Mouse (Mus musculus) cerebellum, adult 8-10 months (tissue): ENCODE results near the gene Hamp.

Experiments used
- DNase-seq: peaks from one replicate; pipeline ENCODE4 v3.0.0; 2022

Gene Hamp

GRCm38 (mm10) chr7:30943909-30944635 lies at the start of gene Hamp:
Hamp (minus strand) TSS chr7:30944032.
- no peak for DNase-seq

DNA sequence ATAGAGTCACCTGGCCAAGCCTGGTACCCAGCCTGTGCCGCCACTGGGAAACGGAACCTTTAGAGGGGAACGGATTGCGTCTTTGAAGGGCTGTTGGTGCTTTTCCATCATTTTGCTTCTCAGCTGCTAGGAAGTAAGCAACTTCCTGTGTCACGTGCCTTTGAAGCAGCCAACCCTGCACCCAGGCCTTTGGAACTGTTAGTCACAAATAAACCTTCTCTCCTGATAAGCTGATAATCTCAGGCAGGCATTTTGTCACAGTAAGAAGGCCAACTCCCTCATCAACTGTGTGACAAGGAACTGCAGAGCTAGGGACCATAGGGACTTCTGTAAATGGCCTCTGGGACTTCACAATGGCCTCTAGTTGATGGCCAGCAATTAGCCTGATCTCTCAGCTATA lies 48.3 kb upstream of the Hamp start:
- DNase-seq = no peak

- no peak for DNase-seq
These were observed 44.8 kb upstream of the Hamp start for GRCm38 (mm10) chr7:30988519-30989162.

DNA sequence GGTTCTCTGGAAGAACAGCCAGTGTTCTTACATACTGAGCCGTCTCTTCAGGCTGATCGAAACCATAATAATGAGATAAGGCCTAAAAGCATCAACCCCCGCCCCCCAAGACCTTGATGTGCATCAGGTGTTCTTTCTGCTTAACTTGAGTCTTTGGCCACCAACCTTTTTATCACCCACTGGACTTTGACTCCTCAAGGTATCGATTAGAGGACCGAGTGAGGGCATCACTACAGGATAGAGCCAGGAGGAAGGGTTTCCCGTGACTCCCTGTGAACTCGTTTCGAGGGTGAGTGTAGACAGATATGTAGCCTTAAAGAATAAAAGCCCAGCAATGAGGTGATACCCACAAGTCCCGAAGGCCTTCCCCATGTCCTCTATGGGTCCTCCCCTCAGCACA lies 41.5 kb upstream of the Hamp start:
- DNase-seq = no peak

DNA sequence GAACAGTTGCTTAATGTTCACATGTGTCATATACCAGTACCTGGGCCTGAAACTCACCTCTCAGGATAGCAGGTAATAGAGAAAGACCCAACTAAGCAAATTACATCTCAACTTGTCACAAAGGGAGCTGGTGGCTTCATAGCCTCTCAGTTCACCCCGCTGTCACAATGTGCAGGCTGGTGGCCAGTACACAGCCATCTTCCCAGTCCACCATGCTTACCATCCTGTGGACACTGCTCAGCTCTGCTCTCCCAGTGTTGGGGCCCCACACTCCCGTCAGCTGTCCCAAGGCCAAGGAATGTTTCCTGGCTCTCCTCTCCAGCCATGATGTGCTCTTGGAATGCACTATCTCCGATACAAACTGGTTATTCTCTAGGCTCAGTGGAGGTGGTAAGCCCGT lies 37.9 kb upstream of the Hamp start:
- no peak for DNase-seq

DNA sequence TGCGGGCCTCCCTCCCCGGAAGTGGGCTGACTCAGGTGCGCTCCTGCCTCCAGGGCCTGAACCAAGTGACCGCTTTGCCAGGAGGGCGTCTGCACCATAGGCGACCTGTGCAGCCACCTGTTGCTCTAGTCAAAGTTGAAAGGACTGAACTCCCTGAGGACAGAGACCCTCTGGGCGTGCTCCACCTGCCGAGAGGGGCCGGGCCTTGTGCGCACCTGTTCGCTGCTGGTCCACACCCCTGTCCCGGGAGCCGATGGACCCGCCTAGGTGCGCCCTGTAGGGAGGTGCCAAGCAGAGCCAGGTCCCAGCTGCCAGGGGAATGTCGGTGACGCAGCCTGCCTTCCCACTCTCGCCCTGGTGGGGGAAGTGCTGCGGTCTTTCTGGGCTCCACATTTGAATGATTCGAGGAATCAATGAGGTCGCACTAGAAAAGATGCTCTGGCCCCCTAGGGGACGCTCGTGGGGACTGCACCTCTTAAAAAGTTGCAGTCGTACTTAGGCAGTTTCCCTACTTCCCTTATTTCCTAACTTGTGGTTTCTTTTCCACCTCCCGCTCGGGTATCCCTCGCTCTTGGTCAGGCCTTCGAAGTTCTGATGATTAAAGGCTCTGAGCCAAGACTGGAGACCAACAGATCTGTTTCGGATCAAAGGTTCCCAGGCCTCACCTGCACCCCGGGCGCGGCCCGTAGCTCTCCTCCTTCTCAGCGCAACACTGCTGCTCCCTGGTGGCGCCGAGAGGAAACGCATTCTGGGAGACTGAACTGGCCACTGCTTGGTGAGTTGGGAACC lies 29.9 kb upstream of the Hamp start, which contains the start of gene Fam187b:
TSS of gene Fam187b (plus strand) at position 290 of the 789 bp plus-strand sequence.
- DNase-seq = peak; percentile 81

- no peak for DNase-seq
These were observed 29.3 kb upstream of the Hamp start, which contains the start of gene Lsr for GRCm38 (mm10) chr7:30973251-30973500. Lsr (minus strand) TSS chr7:30973464.

- DNase-seq = no peak
These were observed 28.8 kb upstream of the Hamp start for GRCm38 (mm10) chr7:30972426-30973250.

GRCm38 (mm10) chr7:30971901-30972300 lies 28.1 kb upstream of the Hamp start:
- no peak for DNase-seq

- DNase-seq = no peak
These were observed 25.3 kb upstream of the Hamp start for GRCm38 (mm10) chr7:30969174-30969573.

DNA sequence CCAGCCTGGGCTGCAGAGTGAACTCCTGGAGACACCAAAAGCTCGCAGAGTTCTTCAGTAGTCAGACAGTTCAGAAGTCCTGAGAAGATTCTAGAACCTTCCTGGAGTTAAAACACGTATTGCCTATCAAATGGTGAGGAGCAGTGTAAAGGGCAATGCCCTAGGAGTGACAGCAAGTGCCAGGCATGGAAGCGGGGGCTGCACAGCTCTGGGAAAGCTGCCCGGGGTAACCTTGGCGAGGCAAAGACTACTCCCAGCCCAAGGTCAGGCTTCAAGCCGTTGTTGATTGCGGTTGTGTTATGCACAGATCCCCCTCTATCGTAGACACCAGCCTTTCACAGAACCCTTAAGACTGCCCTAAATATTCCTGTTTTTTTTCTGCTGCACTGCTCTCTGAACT lies 24.8 kb upstream of the Hamp start:
- DNase-seq = no peak

GRCm38 (mm10) chr7:30966657-30967056 lies 22.8 kb upstream of the Hamp start:
- DNase-seq = no peak

GRCm38 (mm10) chr7:30965677-30966076 lies 21.8 kb upstream of the Hamp start:
- no peak for DNase-seq

GRCm38 (mm10) chr7:30964366-30964765 lies 20.5 kb upstream of the Hamp start:
- no peak for DNase-seq

- no peak for DNase-seq
These were observed 19.0 kb upstream of the Hamp start for GRCm38 (mm10) chr7:30962862-30963261.

DNA sequence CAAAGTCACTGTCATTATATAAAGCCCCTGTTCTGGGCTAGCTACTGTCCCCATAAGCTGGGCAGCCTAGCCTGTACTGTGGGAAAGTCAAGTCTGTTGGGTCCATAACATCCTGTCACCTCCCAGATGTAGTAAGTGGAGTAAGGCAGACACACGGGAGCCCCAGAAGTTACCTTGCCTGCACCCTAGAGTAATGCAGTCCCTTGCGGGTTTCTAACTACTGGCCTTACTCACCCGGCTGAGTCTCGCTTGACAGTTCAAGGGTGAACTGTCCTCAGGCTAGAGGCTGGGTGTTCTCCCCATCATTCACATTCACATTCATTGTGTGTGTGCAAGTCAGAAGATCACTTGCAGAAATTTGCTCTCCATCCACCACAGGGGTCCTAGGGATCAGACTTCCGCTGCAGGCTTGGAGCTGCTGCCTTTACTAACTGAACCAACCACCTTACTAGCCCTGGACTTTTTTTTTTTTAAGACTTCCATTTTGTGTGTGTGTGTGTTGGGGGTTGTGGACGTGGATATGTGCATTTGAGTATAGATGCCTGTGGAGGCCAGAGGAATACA lies 16.0 kb upstream of the Hamp start:
- DNase-seq = no peak

DNA sequence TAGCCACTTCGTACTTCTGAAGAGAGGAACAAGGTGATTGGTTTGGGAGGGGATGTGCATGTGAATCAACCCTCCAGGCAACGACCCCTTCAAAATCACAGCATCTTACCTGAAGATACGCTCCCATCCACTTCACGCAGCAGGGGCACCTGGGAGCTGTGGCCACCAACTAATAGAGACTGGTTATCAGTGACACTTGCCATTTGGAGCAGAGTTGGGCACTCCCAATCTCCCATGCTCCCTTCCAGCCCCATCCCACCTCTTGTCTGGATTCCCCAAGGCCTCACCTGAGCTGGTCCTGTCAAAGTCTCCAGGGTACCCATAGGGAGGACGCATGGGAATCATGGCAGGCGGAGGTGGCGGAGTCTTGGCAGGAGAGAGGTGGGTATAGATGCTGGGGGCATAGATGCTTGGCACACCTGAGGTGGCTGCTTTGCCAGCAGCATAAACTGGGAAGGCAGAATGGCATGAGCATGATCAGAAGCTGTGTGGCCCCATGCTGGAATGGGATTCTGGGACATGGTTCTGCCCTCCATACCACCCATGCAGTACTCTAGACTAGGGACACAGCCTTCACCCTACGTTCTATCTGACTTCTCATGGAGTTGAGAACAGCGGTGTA lies 15.1 kb upstream of the Hamp start:
- DNase-seq = no peak

DNA sequence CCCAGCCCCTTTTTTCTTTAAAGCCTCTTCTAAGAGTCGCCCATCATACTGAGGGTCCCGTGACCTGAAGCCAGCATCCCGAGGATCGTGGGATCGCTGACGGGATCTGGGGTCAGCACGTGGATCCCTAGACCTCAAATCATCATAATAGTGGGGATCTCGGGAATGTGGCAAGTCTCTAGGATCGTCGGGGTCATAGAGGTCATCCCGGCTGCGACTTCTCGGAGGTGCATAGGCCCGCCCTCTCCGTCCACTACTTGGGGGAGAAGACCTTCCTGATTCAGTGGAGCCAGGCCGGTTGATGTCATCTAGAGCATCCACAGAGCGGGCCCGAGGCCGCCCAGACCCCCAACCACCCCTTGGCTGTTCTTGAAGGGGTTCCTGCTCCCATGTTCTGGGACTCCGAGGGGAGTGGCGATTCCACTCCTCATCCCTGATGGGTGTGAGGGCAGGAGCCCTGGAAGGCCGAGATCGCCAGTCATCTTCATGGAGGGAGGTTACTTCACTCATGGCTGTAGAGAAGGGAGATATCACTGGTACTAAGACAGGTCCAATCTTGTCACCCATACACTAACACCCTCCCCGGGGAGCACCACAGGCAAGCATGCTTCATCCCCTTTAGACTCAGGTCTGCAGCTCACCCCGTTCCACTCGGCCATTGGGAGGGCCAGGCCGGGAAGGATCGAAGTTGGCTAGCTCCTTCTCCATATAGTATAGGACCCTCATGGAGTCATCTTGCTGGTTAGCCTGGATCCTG lies 14.5 kb upstream of the Hamp start:
- no peak for DNase-seq

DNA sequence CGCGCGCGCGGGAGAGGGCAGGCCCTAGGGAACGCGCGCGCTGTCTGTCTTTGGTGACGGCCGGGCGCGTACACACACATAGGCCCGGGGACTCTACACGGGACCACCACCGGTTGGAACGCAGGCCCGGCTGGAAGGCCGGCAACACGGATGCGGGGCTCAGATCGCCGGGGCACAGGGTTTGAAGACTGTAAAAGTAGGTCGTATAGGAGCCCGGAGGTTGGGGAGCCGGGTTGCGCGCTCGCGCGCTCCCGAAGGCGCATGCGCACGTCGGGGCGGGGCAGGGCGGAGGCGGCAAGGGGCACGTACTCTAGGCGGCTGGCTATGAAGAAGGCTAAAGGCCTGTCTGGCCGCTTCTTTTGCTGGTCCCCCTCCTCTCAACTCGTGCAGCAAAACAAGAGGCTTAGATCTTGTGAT lies 13.5 kb upstream of the Hamp start:
- peak; percentile 96 for DNase-seq

DNA sequence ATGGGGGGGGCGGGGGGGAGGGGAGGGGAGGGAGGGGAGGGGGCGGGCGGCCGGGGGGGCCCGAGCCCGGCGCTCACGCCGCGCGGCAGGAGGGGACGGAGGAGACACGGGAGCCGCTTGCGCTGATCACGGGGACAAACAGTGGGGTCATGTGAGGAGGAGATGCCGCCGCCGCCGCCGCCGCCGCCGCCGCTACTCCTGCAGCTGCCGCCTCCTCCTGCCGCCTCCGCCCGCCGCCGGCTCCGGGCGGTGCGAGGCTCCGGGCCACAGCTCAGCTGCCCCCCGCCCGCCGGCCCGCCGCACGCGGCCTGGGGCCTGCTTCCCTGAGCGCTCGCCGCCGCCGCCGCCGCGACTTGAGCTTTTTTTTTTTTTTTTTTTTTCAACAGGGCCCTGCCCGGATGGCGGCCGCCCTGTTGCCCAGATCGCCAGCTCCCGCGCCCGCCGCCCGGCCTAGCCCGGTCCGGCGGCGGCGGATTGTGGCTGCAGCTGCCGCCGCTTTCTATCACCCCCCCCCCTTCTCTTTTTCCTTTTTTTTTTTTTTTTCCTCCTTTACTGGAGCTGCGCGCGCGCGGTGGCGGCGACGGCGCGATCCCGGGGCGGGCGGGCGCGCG lies 13.0 kb upstream of the Hamp start, which contains the start of gene Usf2:
TSS of gene Usf2 (minus strand) at position 48 of the 611 bp plus-strand sequence.
- peak; percentile 73 for DNase-seq

DNA sequence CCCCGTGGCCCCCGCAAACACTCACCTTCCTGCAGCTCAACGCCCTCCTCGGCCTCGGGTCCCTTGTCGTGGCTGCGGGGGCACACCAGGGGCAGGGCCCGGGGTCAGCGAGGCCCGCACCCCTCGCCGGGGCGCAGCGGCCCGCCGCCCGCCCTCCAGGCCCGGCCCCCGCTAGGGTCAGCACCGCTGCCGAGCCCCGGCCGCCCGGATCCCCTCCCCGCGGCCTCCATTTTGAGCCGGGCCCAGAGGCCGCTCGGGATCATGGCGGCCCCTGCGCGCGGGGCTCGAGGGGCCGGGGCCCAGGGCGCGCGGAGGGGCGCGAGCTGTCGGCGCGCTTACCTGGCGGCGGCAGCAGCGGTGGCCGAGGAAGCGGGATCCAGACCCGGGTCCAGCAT lies 12.5 kb upstream of the Hamp start:
- DNase-seq = no peak
